Mouse (Mus musculus) heart, embryonic 14.5 days (tissue): ENCODE measurements around the gene Rgs16. TPM values are rescaled to one million over a fixed set of nuclear protein-coding genes. Genes with fewer than 3 reads are reported as not detected.
A peak's percentile ranks its signal among the peaks of the same experiment; 100 is the strongest.

Source experiments
- ATAC-seq: fragments of 200-750 bp; cut with Nextera tagmentation; 2 replicates; pipeline ENCODE4 v1.8.0; 2017; ENCODE audit warnings: low read depth, moderate TSS enrichment; ENCODE audit not compliant: insufficient number of reproducible peaks, insufficient read depth, low FRiP score
- H3K27ac ChIP-seq, 2 experiments: fragments of 200-500 bp in 1 of 2; fragments of 300-500 bp in 1 of 2; sonication (generic) in 1 of 2; replicated peaks in 1 of 2; 2 replicates each; pipeline ENCODE4 v1.5.1; 2012 to 2014; ENCODE audit warnings: low read depth in 2 of 2, low read length in 2 of 2, control low read depth in 1 of 2, mild to moderate bottlenecking in 1 of 2, mixed read lengths in 1 of 2; ENCODE audit not compliant: control insufficient read depth in 1 of 2, insufficient read depth in 1 of 2
- H3K27me3 ChIP-seq: fragments of 300-500 bp; sonication (generic); 2 replicates; pipeline ENCODE4 v1.6.1; 2014; ENCODE audit warnings: mild to moderate bottlenecking, low read length, control low read depth; ENCODE audit not compliant: control insufficient read depth, insufficient read depth
- H3K36me3 ChIP-seq: fragments of 300-500 bp; sonication (generic); 2 replicates; pipeline ENCODE4 v1.6.1; 2014; ENCODE audit warnings: mild to moderate bottlenecking, control low read depth, low read length, mixed read lengths; ENCODE audit not compliant: control insufficient read depth, insufficient read depth
- H3K4me1 ChIP-seq, 2 experiments: fragments of 200-500 bp in 1 of 2; fragments of 300-500 bp in 1 of 2; sonication (generic) in 1 of 2; 2 replicates each; pipeline ENCODE4 v1.6.1; 2012 to 2014; ENCODE audit warnings: low read length in 2 of 2, control low read depth in 1 of 2, mixed read lengths in 1 of 2; ENCODE audit not compliant: control insufficient read depth in 2 of 2, insufficient read depth in 2 of 2
- H3K4me2 ChIP-seq: fragments of 300-500 bp; sonication (generic); 2 replicates; pipeline ENCODE4 v1.6.1; 2014; ENCODE audit warnings: mild to moderate bottlenecking, low read length
- H3K4me3 ChIP-seq, 2 experiments: fragments of 200-500 bp in 1 of 2; fragments of 300-500 bp in 1 of 2; sonication (generic) in 1 of 2; 2 replicates each; pipeline ENCODE4 v1.5.1; 2012 to 2014; ENCODE audit warnings: low read length in 2 of 2, mild to moderate bottlenecking in 2 of 2, control low read depth in 1 of 2, low read depth in 1 of 2, moderate library complexity in 1 of 2; ENCODE audit not compliant: control insufficient read depth in 1 of 2, insufficient read depth in 1 of 2
- H3K9ac ChIP-seq: fragments of 300-500 bp; sonication (generic); 2 replicates; pipeline ENCODE4 v1.6.1; 2014; ENCODE audit warnings: mild to moderate bottlenecking, low read length
- H3K9me3 ChIP-seq: fragments of 300-500 bp; sonication (generic); 2 replicates; pipeline ENCODE4 v1.6.1; 2016; ENCODE audit warnings: low read length, control low read depth; ENCODE audit not compliant: control insufficient read depth
- WGBS: fragments of 180-500 bp; shearing (Covaris S2); extraction: QIAGEN DNeasy Blood & Tissue Kit; methylation state at CpG from one replicate; pipeline ENCODE4 v1.1.7; 2014; 5-methylcytosine and 5-hydroxymethylcytosine counted together
- polyA plus RNA-seq: library from polyadenylated mRNA; unstranded; fragments of >200 nt; fragmentation: Nextera tagmentation; extraction: Ambion mirVana; gene quantifications from 2 replicates; pipeline ENCODE4 v1.2.1, GENCODE M21; 2014

Rgs16 gene
- polyA plus RNA-seq, 1 experiment from 2014 or later = 2.2 TPM

GRCm38 (mm10) chr1:153736096-153736495 is 4.1 kb upstream of the Rgs16 start:
- WGBS = 49% methylated on average over 6 of the region's 6 CpGs

GRCm38 (mm10) chr1:153737101-153738085 is 2.8 kb upstream of the Rgs16 start:
- no peak overlapping the region for H3K27ac ChIP-seq
- H3K9ac ChIP-seq = no peak overlapping the region
- H3K27me3 ChIP-seq = peaks cover 36% of the 10 kb centered on the region
- no peak for ATAC-seq
- H3K4me1 ChIP-seq = peaks cover 1 to 14% of the 10 kb centered on the region in 2 experiments; a peak in 2 of 4 replicates
- WGBS = 52% methylated on average over 9 of the region's 9 CpGs
- H3K36me3 ChIP-seq = no peaks in the 10 kb centered on the region
- no peak overlapping the region for H3K4me2 ChIP-seq
- no peaks in the 10 kb centered on the region for H3K9me3 ChIP-seq
- no peak overlapping the region for H3K4me3 ChIP-seq

More at GRCm38 (mm10) chr1:153736096-153736495, 4.1 kb upstream of the Rgs16 start:
- Histone ChIP-seq H3K4me2 (no peak overlapping the region), H3K27ac (no peak overlapping the region), H3K9me3 (no peaks in the 10 kb centered on the region), H3K4me1 (peaks cover 7 to 11% of the 10 kb centered on the region in 2 experiments), H3K36me3 (no peaks in the 10 kb centered on the region), H3K9ac (no peak overlapping the region), H3K27me3 (peaks cover 34% of the 10 kb centered on the region), H3K4me3 (no peak overlapping the region)
- no peak for ATAC-seq

GRCm38 (mm10) chr1:153739437-153740015 is 623 bp upstream of the Rgs16 start:
- Histone ChIP-seq H3K4me3 (peak overlapping the region; percentile 45 to 56), H3K27ac (no peak overlapping the region), H3K9me3 (no peaks in the 10 kb centered on the region), H3K36me3 (peaks cover 7% of the 10 kb centered on the region), H3K4me1 (peaks cover 5 to 12% of the 10 kb centered on the region in 2 experiments; a peak in 2 of 4 replicates), H3K27me3 (peaks cover 31% of the 10 kb centered on the region), H3K9ac (peak overlapping the region; percentile 62), H3K4me2 (peak overlapping the region; percentile 75)
- WGBS = 19% methylated on average over 13 of the region's 13 CpGs
- ATAC-seq = no peak

- peak overlapping the region; percentile 62 for H3K9ac ChIP-seq
- WGBS = 46% methylated on average over 12 of the region's 12 CpGs
- peaks cover 25% of the 10 kb centered on the region for H3K27me3 ChIP-seq
- no peak overlapping the region for H3K27ac ChIP-seq
- H3K36me3 ChIP-seq = peaks cover 7% of the 10 kb centered on the region
- peak overlapping the region; percentile 75 for H3K4me2 ChIP-seq
- H3K9me3 ChIP-seq = no peaks in the 10 kb centered on the region
- peaks cover 5 to 11% of the 10 kb centered on the region in 2 experiments; a peak in 2 of 4 replicates for H3K4me1 ChIP-seq
- ATAC-seq = no peak
- H3K4me3 ChIP-seq = peak overlapping the region; percentile 45 to 56
Measured at GRCm38 (mm10) chr1:153740775-153741400, 739 bp downstream of the Rgs16 start.

- Histone ChIP-seq H3K4me3 (peak overlapping the region; percentile 22 to 45; a peak in 3 of 4 replicates), H3K4me1 (peaks cover 5 to 10% of the 10 kb centered on the region in 2 experiments; a peak in 2 of 4 replicates), H3K36me3 (peaks cover 7% of the 10 kb centered on the region), H3K4me2 (peak overlapping the region; percentile 75), H3K27ac (0 out of 4 replicates have a peak overlapping the region, but pooled peaks of 1 of the 2 experiments have one; percentile 12), H3K9ac (peak overlapping the region; percentile 42; the same call in 1 of the 2 replicates), H3K9me3 (no peaks in the 10 kb centered on the region), H3K27me3 (peaks cover 25% of the 10 kb centered on the region)
- WGBS = 56% methylated on average over 18 of the region's 18 CpGs
- no peak for ATAC-seq
Measured at GRCm38 (mm10) chr1:153741551-153742316, 1.6 kb downstream of the Rgs16 start.

GRCm38 (mm10) chr1:153742374-153743155 is 2.4 kb downstream of the Rgs16 start:
- Histone ChIP-seq H3K4me1 (peaks cover 12% of the 10 kb centered on the region in 2 experiments), H3K27me3 (peaks cover 20% of the 10 kb centered on the region), H3K36me3 (peaks cover 7% of the 10 kb centered on the region), H3K9ac (peak overlapping the region; percentile 42; the same call in 1 of the 2 replicates), H3K4me3 (no peak overlapping the region; a peak in 1 of 4 replicates), H3K27ac (no peak overlapping the region), H3K9me3 (no peaks in the 10 kb centered on the region), H3K4me2 (peak overlapping the region; percentile 75)
- WGBS = 35% methylated on average over 11 of the region's 11 CpGs
- ATAC-seq = no peak
